Mouse (Mus musculus): Measurements from ENCODE around the gene Chrne. TPM values are rescaled to one million over a fixed set of nuclear protein-coding genes. Genes with fewer than 3 reads are reported as not detected.

Chrne gene
- polyA plus RNA-seq, 1 experiment from 2014 or later: not detected

DNA sequence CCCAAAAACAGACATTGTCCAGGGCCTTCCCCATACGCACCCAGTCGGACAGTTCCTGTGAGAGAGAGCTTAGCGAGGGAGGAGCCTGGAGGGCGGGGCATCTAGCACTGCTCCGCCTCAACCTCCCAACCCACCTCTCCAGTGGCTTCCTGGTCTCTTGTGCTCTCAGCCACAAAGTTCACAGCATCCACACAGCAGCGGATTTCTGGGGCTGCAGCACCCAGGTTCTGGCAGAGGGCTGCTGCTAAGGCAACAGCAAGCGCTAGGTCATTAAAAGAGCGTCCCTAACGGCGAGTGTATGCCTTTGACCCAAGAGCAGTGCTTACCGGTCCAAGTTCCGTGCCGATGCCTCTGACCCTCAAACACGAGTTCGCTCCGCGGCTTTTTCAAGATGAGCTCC, 3.9 kb downstream of the Chrne start:
- H3K9ac ChIP-seq (replicated peaks; ENCODE audit: low read length): peak overlapping the region; percentile 53
- peak overlapping the region; percentile 67 for H3K4me2 ChIP-seq (ENCODE audit: low read depth, low read length)
- peak overlapping the region; percentile 32 for H3K4me3 ChIP-seq (ENCODE audit: low read depth, low read length)
- H3K9me3 ChIP-seq (replicated peaks; ENCODE audit: control insufficient read depth, low read length): no peaks in the 10 kb centered on the region
- peak; percentile 67 for DNase-seq (ENCODE audit: low spot score)
- peaks cover 5% of the 10 kb centered on the region for H3K36me3 ChIP-seq (replicated peaks; ENCODE audit: control insufficient read depth, insufficient read depth, low read depth, low read length)
- no peak overlapping the region for H3K27ac ChIP-seq (replicated peaks; ENCODE audit: low read depth, low read length)
- ATAC-seq (replicated peaks; ENCODE audit: insufficient number of reproducible peaks, low FRiP score, low TSS enrichment, low read depth): peak; percentile 44; the same call in 1 of the 2 replicates
- WGBS: 3% methylated on average over 17 of the region's 17 CpGs
- H3K4me1 ChIP-seq (ENCODE audit: control insufficient read depth, insufficient read depth, low read length): peaks cover 3% of the 10 kb centered on the region
- H3K27me3 ChIP-seq (ENCODE audit: control insufficient read depth, insufficient read depth, low read length): peaks cover 4% of the 10 kb centered on the region

DNA sequence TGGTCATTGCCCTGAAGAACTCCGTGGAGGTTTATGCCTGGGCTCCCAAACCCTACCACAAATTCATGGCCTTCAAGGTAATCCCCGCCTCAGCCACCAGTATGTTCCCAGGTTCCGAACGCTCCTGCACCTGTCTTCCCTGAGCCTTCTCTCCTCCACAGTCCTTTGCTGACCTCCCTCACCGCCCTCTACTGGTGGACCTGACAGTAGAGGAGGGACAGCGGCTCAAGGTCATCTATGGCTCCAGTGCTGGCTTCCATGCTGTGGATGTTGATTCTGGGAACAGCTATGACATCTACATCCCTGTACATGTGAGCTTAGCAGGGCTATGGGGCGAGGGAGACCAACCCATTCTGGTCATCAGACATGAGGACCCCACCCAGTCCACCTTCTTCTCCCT, 6.5 kb downstream of the Chrne start:
- Histone ChIP-seq H3K27me3 (ENCODE audit: control insufficient read depth, insufficient read depth, low read length) (peaks cover 4% of the 10 kb centered on the region), H3K4me2 (ENCODE audit: low read depth, low read length) (no peak overlapping the region), H3K4me1 (ENCODE audit: control insufficient read depth, insufficient read depth, low read length) (peaks cover 3% of the 10 kb centered on the region), H3K27ac (replicated peaks; ENCODE audit: low read depth, low read length) (no peak overlapping the region), H3K4me3 (ENCODE audit: low read depth, low read length) (no peak overlapping the region), H3K9ac (replicated peaks; ENCODE audit: low read length) (no peak overlapping the region), H3K9me3 (replicated peaks; ENCODE audit: control insufficient read depth, low read length) (no peaks in the 10 kb centered on the region), H3K36me3 (replicated peaks; ENCODE audit: control insufficient read depth, insufficient read depth, low read depth, low read length) (peaks cover 16% of the 10 kb centered on the region)
- ATAC-seq (replicated peaks; ENCODE audit: insufficient number of reproducible peaks, low FRiP score, low TSS enrichment, low read depth) (no peak), DNase-seq (ENCODE audit: low spot score) (no peak)
- 75% methylated on average over 7 of the region's 7 CpGs for WGBS

DNA sequence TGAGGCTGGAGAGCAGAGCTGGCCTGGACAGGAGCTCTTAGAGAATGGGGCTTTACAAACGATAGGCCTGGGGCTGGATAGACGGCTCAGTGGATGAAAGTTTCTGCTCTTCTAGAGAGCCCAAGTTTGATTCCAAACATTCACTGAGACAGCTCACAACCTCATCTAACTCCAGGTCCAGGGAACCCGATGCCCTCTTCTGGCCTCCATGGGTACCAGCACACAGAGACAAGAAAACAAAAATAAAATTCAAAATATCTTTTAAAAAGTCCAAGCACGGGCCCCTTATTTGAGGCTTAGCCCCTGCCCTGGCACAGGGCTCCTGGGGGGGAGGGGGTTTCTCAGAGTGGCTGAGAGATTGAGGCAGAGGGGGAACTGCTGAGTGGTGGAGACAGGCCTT, 8.3 kb downstream of the Chrne start:
- H3K4me2 ChIP-seq (ENCODE audit: low read depth, low read length): no peak overlapping the region
- H3K9ac ChIP-seq (replicated peaks; ENCODE audit: low read length): no peak overlapping the region
- peaks cover 16% of the 10 kb centered on the region for H3K36me3 ChIP-seq (replicated peaks; ENCODE audit: control insufficient read depth, insufficient read depth, low read depth, low read length)
- no peaks in the 10 kb centered on the region for H3K27me3 ChIP-seq (ENCODE audit: control insufficient read depth, insufficient read depth, low read length)
- peaks cover 3% of the 10 kb centered on the region for H3K4me1 ChIP-seq (ENCODE audit: control insufficient read depth, insufficient read depth, low read length)
- no peak overlapping the region for H3K4me3 ChIP-seq (ENCODE audit: low read depth, low read length)
- no peaks in the 10 kb centered on the region for H3K9me3 ChIP-seq (replicated peaks; ENCODE audit: control insufficient read depth, low read length)
- no peak overlapping the region for H3K27ac ChIP-seq (replicated peaks; ENCODE audit: low read depth, low read length)
- DNase-seq (ENCODE audit: low spot score): no peak
- no peak for ATAC-seq (replicated peaks; ENCODE audit: insufficient number of reproducible peaks, low FRiP score, low TSS enrichment, low read depth)
- 83% methylated on average over 4 of the region's 4 CpGs for WGBS

DNA sequence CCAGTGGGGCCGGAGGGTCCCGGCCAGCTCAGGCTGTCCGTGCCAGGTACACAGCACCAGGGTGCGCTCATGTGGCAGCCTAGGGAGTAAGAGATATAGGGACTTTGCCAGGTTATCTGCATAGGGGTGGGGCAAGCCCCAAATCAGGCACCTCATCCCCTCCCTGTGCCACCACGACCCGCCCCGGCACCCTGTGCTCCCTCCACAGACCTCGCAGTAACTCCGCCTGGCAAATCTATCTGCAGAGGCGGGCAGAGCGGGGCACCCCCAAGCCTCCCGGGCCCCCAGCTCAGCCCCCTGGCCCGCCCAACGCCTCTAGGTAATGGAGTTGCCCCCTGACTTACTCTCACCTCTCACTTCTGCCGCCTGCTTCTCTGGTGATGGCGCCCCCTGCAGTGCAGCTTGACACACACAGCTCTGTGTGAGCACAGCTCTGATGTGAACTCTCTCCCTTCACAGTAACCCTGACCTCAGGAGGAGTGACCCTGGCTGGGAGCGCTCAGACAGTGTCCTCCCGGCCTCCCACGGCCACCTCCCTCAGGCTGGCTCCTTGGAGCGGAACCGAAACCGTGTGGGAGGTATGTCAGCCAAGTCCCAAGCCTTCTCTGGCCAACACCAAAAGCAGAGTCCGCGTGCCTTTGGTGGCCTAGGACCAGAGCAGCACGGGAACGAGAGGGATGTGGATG, 10.5 kb downstream of the Chrne start:
- H3K4me2 ChIP-seq (ENCODE audit: low read depth, low read length): no peak overlapping the region
- peaks cover 18% of the 10 kb centered on the region for H3K36me3 ChIP-seq (replicated peaks; ENCODE audit: control insufficient read depth, insufficient read depth, low read depth, low read length)
- H3K4me1 ChIP-seq (ENCODE audit: control insufficient read depth, insufficient read depth, low read length): no peaks in the 10 kb centered on the region
- H3K27ac ChIP-seq (replicated peaks; ENCODE audit: low read depth, low read length): no peak overlapping the region
- no peak overlapping the region for H3K9ac ChIP-seq (replicated peaks; ENCODE audit: low read length)
- 89% methylated on average over 26 of the region's 26 CpGs for WGBS
- H3K27me3 ChIP-seq (ENCODE audit: control insufficient read depth, insufficient read depth, low read length): no peaks in the 10 kb centered on the region
- no peak for ATAC-seq (replicated peaks; ENCODE audit: insufficient number of reproducible peaks, low FRiP score, low TSS enrichment, low read depth)
- H3K4me3 ChIP-seq (ENCODE audit: low read depth, low read length): no peak overlapping the region
- H3K9me3 ChIP-seq (replicated peaks; ENCODE audit: control insufficient read depth, low read length): no peaks in the 10 kb centered on the region
- DNase-seq (ENCODE audit: low spot score): no peak

DNA sequence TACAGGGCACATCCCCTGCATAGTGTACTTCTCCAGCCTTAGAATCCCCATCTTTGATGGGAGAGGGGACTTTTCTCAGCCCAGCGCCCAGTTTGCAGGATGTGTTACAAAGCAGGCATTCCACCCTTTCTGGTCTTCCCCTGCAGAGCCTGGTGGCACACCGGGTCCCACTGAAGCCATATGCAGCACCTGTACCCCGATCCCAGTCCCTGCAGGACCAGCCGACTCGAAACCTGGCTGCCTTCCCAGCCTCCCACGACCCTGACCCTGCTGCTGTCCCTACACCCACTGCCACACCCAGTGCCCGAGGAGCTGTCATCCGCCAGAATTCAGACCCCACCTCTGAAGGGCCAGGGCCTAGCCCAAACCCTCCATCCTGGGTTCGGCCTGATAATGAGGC, 11.4 kb downstream of the Chrne start:
- DNase-seq (ENCODE audit: low spot score): no peak
- Histone ChIP-seq H3K9me3 (replicated peaks; ENCODE audit: control insufficient read depth, low read length) (no peaks in the 10 kb centered on the region), H3K4me2 (ENCODE audit: low read depth, low read length) (no peak overlapping the region), H3K4me3 (ENCODE audit: low read depth, low read length) (no peak overlapping the region), H3K9ac (replicated peaks; ENCODE audit: low read length) (no peak overlapping the region), H3K4me1 (ENCODE audit: control insufficient read depth, insufficient read depth, low read length) (no peaks in the 10 kb centered on the region), H3K27ac (replicated peaks; ENCODE audit: low read depth, low read length) (no peak overlapping the region), H3K36me3 (replicated peaks; ENCODE audit: control insufficient read depth, insufficient read depth, low read depth, low read length) (peaks cover 17% of the 10 kb centered on the region), H3K27me3 (ENCODE audit: control insufficient read depth, insufficient read depth, low read length) (no peaks in the 10 kb centered on the region)
- ATAC-seq (replicated peaks; ENCODE audit: insufficient number of reproducible peaks, low FRiP score, low TSS enrichment, low read depth): no peak
- 93% methylated on average over 9 of the region's 9 CpGs for WGBS

DNA sequence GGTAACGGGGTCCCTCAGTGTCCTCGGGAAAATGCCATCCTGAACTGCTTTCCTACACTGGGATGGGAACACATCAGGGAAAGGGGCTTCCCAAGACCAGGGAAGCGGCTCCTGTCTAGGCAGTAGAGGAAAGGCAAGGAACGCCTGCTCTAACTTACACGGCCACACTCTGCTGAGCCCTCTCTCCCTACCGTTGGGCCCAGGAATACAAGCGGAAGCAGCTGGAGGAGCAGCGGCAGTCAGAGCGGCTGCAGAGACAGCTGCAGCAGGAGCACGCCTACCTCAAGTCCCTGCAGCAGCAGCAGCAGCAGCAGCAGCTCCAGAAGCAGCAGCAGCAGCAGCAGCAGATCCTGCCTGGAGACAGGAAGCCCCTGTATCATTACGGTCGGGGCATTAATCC, 12.3 kb downstream of the Chrne start:
- no peak overlapping the region for H3K27ac ChIP-seq (replicated peaks; ENCODE audit: low read depth, low read length)
- H3K4me2 ChIP-seq (ENCODE audit: low read depth, low read length): no peak overlapping the region
- DNase-seq (ENCODE audit: low spot score) (no peak), ATAC-seq (replicated peaks; ENCODE audit: insufficient number of reproducible peaks, low FRiP score, low TSS enrichment, low read depth) (no peak)
- H3K9me3 ChIP-seq (replicated peaks; ENCODE audit: control insufficient read depth, low read length): no peaks in the 10 kb centered on the region
- WGBS: 74% methylated on average over 12 of the region's 12 CpGs
- H3K4me1 ChIP-seq (ENCODE audit: control insufficient read depth, insufficient read depth, low read length): no peaks in the 10 kb centered on the region
- H3K27me3 ChIP-seq (ENCODE audit: control insufficient read depth, insufficient read depth, low read length): no peaks in the 10 kb centered on the region
- peaks cover 15% of the 10 kb centered on the region for H3K36me3 ChIP-seq (replicated peaks; ENCODE audit: control insufficient read depth, insufficient read depth, low read depth, low read length)
- no peak overlapping the region for H3K4me3 ChIP-seq (ENCODE audit: low read depth, low read length)
- no peak overlapping the region for H3K9ac ChIP-seq (replicated peaks; ENCODE audit: low read length)

DNA sequence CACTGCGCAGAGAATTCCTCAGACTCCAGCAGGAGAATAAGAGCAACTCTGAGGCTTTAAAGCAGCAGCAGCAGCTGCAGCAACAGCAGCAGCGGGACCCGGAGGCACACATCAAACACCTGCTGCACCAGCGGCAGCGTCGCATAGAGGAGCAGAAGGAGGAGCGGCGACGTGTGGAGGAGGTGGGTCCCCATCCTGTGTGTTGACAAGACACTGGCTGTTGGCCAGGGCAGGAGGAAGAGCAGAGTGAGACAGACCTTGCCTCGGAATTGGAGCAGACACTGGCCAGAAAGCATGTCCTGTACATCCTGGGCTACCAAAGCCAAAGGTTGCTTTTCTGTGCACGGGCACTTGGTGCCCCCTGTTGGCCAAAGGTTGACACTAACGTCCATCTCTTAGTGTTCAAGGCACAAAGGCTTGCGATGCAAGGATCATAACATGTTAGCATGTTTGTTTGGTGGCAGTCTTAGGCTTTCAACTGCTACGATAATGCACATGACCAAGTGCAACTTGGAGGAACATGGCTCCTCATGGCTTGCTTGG, 13.9 kb downstream of the Chrne start:
- no peak overlapping the region for H3K4me3 ChIP-seq (ENCODE audit: low read depth, low read length)
- H3K36me3 ChIP-seq (replicated peaks; ENCODE audit: control insufficient read depth, insufficient read depth, low read depth, low read length): peaks cover 12% of the 10 kb centered on the region
- peak; percentile 82 for DNase-seq (ENCODE audit: low spot score)
- no peaks in the 10 kb centered on the region for H3K4me1 ChIP-seq (ENCODE audit: control insufficient read depth, insufficient read depth, low read length)
- no peak overlapping the region for H3K27ac ChIP-seq (replicated peaks; ENCODE audit: low read depth, low read length)
- H3K9ac ChIP-seq (replicated peaks; ENCODE audit: low read length): no peak overlapping the region
- H3K9me3 ChIP-seq (replicated peaks; ENCODE audit: control insufficient read depth, low read length): no peaks in the 10 kb centered on the region
- H3K27me3 ChIP-seq (ENCODE audit: control insufficient read depth, insufficient read depth, low read length): no peaks in the 10 kb centered on the region
- no peak for ATAC-seq (replicated peaks; ENCODE audit: insufficient number of reproducible peaks, low FRiP score, low TSS enrichment, low read depth)
- no peak overlapping the region for H3K4me2 ChIP-seq (ENCODE audit: low read depth, low read length)
- WGBS: 66% methylated on average over 14 of the region's 14 CpGs

DNA sequence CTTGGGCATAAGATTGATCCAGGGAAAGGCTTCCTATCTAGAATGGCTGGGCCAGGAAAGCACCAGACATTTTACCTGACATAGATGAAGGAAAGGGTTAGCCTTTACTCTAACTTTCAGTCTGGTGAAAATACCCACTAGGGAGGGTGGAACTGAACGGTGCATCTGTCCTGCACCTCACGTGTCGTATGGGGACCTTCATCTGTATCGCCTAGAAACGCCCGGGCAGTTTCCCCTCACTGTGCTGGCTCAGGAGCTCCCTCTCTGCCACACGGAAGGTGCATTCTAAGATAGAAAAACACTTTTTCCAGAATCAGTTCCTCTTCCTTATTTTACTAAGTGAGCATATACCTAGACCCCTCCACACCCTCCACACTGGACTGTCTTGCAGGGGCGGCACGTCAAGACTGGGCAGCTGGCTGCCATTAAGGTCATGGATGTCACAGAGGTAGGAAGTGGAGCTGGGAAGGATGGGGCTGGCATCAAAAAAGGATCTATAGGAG, 20.5 kb downstream of the Chrne start:
- Histone ChIP-seq H3K27me3 (ENCODE audit: control insufficient read depth, insufficient read depth, low read length) (no peaks in the 10 kb centered on the region), H3K27ac (replicated peaks; ENCODE audit: low read depth, low read length) (no peak overlapping the region), H3K4me3 (ENCODE audit: low read depth, low read length) (no peak overlapping the region), H3K9ac (replicated peaks; ENCODE audit: low read length) (no peak overlapping the region), H3K4me1 (ENCODE audit: control insufficient read depth, insufficient read depth, low read length) (no peaks in the 10 kb centered on the region), H3K36me3 (replicated peaks; ENCODE audit: control insufficient read depth, insufficient read depth, low read depth, low read length) (no peaks in the 10 kb centered on the region), H3K4me2 (ENCODE audit: low read depth, low read length) (no peak overlapping the region), H3K9me3 (replicated peaks; ENCODE audit: control insufficient read depth, low read length) (no peaks in the 10 kb centered on the region)
- ATAC-seq (replicated peaks; ENCODE audit: insufficient number of reproducible peaks, low FRiP score, low TSS enrichment, low read depth) (no peak), DNase-seq (ENCODE audit: low spot score) (no peak)
- 88% methylated on average over 9 of the region's 9 CpGs for WGBS

All from embryonic facial prominence, embryonic 11.5 days (tissue).